Mouse (Mus musculus): ENCODE measurements at regions not wholly inside any gene's neighbourhood (a gene's known extent, or its start where the extent isn't known, plus 50 kb on each side); places are given as distances from the start of the nearest gene placed in this dataset.

DNA sequence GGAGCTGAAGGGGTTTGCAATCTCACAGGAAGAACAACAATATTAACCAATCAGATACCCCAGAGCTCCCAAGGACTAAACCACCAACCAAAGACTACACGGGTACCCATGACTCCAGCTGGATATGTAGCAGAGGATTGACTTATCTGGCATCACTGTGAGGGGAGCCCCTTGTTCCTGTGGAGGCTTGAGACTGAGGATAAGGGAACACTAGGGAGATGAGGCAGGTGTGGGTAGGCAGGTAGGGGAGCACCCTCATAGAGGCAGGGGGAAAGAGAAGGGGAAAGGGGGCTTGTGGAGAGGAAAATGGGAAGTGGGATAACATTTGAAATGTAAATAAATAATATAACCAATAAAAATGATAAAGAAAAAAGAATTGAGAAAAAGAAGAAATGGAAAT lies 134.8 kb downstream of the G6pd2 start:
- no peak for DNase-seq (ENCODE audit: low spot score)
- H3K9me3 ChIP-seq (ENCODE audit: control insufficient read depth, low read length) = no peaks in the 10 kb centered on the region
- no peak overlapping the region for H3K9ac ChIP-seq (ENCODE audit: low read depth, low read length)
- no peak overlapping the region for H3K27ac ChIP-seq (replicated peaks; ENCODE audit: low read depth, low read length)
- ATAC-seq (ENCODE audit: low read depth) = no peak
- no peaks in the 10 kb centered on the region for H3K36me3 ChIP-seq (ENCODE audit: control insufficient read depth, insufficient read depth, low read length)
- 80% methylated on average over 1 of the region's 1 CpGs for WGBS
- H3K4me3 ChIP-seq (ENCODE audit: low read depth, low read length) = no peak overlapping the region
- no peaks in the 10 kb centered on the region for H3K4me1 ChIP-seq (ENCODE audit: control insufficient read depth, insufficient read depth, low read length)
- H3K4me2 ChIP-seq (ENCODE audit: low read depth, low read length) = no peak overlapping the region
- no peaks in the 10 kb centered on the region for H3K27me3 ChIP-seq (replicated peaks; ENCODE audit: control insufficient read depth, insufficient read depth, low read length)

GRCm38 (mm10) chr5:61985211-61985610 lies 176.6 kb downstream of the G6pd2 start:
- H3K9ac ChIP-seq (ENCODE audit: low read depth, low read length) = no peak overlapping the region
- DNase-seq (ENCODE audit: low spot score) (peak; percentile 2), ATAC-seq (ENCODE audit: low read depth) (no peak)
- H3K36me3 ChIP-seq (ENCODE audit: control insufficient read depth, insufficient read depth, low read length) = no peaks in the 10 kb centered on the region
- 43% methylated on average over 1 of the region's 1 CpGs for WGBS
- no peaks in the 10 kb centered on the region for H3K27me3 ChIP-seq (replicated peaks; ENCODE audit: control insufficient read depth, insufficient read depth, low read length)
- no peak overlapping the region for H3K4me3 ChIP-seq (ENCODE audit: low read depth, low read length)
- no peak overlapping the region for H3K4me2 ChIP-seq (ENCODE audit: low read depth, low read length)
- no peaks in the 10 kb centered on the region for H3K4me1 ChIP-seq (ENCODE audit: control insufficient read depth, insufficient read depth, low read length)
- H3K9me3 ChIP-seq (ENCODE audit: control insufficient read depth, low read length) = no peaks in the 10 kb centered on the region
- H3K27ac ChIP-seq (replicated peaks; ENCODE audit: low read depth, low read length) = no peak overlapping the region

- H3K27me3 ChIP-seq (replicated peaks; ENCODE audit: control insufficient read depth, insufficient read depth, low read length) = no peaks in the 10 kb centered on the region
- no peaks in the 10 kb centered on the region for H3K9me3 ChIP-seq (ENCODE audit: control insufficient read depth, low read length)
- no peak overlapping the region for H3K4me2 ChIP-seq (ENCODE audit: low read depth, low read length)
- H3K36me3 ChIP-seq (ENCODE audit: control insufficient read depth, insufficient read depth, low read length) = no peaks in the 10 kb centered on the region
- H3K4me3 ChIP-seq (ENCODE audit: low read depth, low read length) = no peak overlapping the region
- no peak overlapping the region for H3K9ac ChIP-seq (ENCODE audit: low read depth, low read length)
- DNase-seq (ENCODE audit: low spot score) = no peak
- no peak for ATAC-seq (ENCODE audit: low read depth)
- 59% methylated on average over 4 of the region's 4 CpGs for WGBS
- H3K27ac ChIP-seq (replicated peaks; ENCODE audit: low read depth, low read length) = no peak overlapping the region
- no peaks in the 10 kb centered on the region for H3K4me1 ChIP-seq (ENCODE audit: control insufficient read depth, insufficient read depth, low read length)
Observed at GRCm38 (mm10) chr5:62019506-62019905, 210.9 kb downstream of the G6pd2 start.

DNA sequence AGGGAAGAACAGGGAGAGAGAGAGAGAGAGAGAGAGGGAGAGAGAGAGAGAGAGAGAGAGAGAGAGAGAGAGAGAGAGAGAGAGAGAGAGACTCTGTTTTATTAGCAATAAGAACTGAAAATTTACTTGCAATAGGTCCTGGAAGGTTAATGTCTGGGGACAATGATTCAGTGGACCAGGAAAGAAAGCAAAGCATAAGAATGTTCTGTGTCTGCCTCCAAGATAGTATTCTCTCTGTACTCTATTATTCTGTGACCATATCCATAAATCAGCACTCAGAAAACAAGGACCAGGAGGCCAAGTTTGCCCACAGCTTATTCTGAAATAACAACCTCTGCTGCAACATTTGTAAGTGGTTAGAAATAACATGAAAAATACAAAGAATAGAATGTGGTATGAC lies 211.6 kb downstream of the G6pd2 start:
- no peak for DNase-seq (ENCODE audit: low spot score)
- H3K27ac ChIP-seq (replicated peaks; ENCODE audit: low read depth, low read length) = no peak overlapping the region

DNA sequence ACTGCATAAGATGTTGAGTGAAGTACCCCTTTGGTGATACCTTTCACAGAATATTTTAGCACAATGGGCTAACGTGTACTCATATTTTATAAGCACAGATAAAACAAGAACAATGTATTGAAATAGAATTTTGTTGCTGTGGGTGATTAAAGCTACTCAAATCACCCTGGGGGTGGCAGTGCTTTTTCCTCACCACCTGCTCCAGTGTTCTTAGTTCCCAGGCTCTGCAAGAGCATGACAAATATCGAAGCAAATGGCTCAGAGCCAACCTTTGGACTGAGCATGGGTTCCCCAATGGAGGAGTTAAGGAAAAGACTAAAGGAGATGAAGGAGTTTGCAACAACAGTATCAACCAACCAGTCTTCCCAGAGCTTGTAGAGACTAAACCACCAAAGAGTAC lies 232.9 kb downstream of the G6pd2 start:
- H3K4me2 ChIP-seq (ENCODE audit: low read depth, low read length) = no peak overlapping the region
- no peaks in the 10 kb centered on the region for H3K4me1 ChIP-seq (ENCODE audit: control insufficient read depth, insufficient read depth, low read length)
- H3K36me3 ChIP-seq (ENCODE audit: control insufficient read depth, insufficient read depth, low read length) = no peaks in the 10 kb centered on the region
- no peaks in the 10 kb centered on the region for H3K27me3 ChIP-seq (replicated peaks; ENCODE audit: control insufficient read depth, insufficient read depth, low read length)
- DNase-seq (ENCODE audit: low spot score) (no peak), ATAC-seq (ENCODE audit: low read depth) (no peak)
- H3K4me3 ChIP-seq (ENCODE audit: low read depth, low read length) = no peak overlapping the region
- no peaks in the 10 kb centered on the region for H3K9me3 ChIP-seq (ENCODE audit: control insufficient read depth, low read length)
- 60% methylated on average over 2 of the region's 2 CpGs for WGBS
- H3K27ac ChIP-seq (replicated peaks; ENCODE audit: low read depth, low read length) = no peak overlapping the region
- H3K9ac ChIP-seq (ENCODE audit: low read depth, low read length) = no peak overlapping the region

More for the DNA sequence above, 211.6 kb downstream of the G6pd2 start:
- H3K4me2 ChIP-seq (ENCODE audit: low read depth, low read length) = no peak overlapping the region
- no peaks in the 10 kb centered on the region for H3K36me3 ChIP-seq (ENCODE audit: control insufficient read depth, insufficient read depth, low read length)
- no peaks in the 10 kb centered on the region for H3K9me3 ChIP-seq (ENCODE audit: control insufficient read depth, low read length)
- no peak for ATAC-seq (ENCODE audit: low read depth)
- no peaks in the 10 kb centered on the region for H3K4me1 ChIP-seq (ENCODE audit: control insufficient read depth, insufficient read depth, low read length)
- no peak overlapping the region for H3K9ac ChIP-seq (ENCODE audit: low read depth, low read length)
- H3K4me3 ChIP-seq (ENCODE audit: low read depth, low read length) = no peak overlapping the region
- H3K27me3 ChIP-seq (replicated peaks; ENCODE audit: control insufficient read depth, insufficient read depth, low read length) = no peaks in the 10 kb centered on the region

GRCm38 (mm10) chr5:62043678-62044077 lies 235.1 kb downstream of the G6pd2 start:
- Histone ChIP-seq H3K4me3 (ENCODE audit: low read depth, low read length) (no peak overlapping the region), H3K9me3 (ENCODE audit: control insufficient read depth, low read length) (no peaks in the 10 kb centered on the region), H3K27ac (replicated peaks; ENCODE audit: low read depth, low read length) (no peak overlapping the region), H3K27me3 (replicated peaks; ENCODE audit: control insufficient read depth, insufficient read depth, low read length) (no peaks in the 10 kb centered on the region), H3K4me1 (ENCODE audit: control insufficient read depth, insufficient read depth, low read length) (no peaks in the 10 kb centered on the region), H3K4me2 (ENCODE audit: low read depth, low read length) (no peak overlapping the region), H3K9ac (ENCODE audit: low read depth, low read length) (no peak overlapping the region), H3K36me3 (ENCODE audit: control insufficient read depth, insufficient read depth, low read length) (no peaks in the 10 kb centered on the region)
- 56% methylated on average over 2 of the region's 2 CpGs for WGBS
- ATAC-seq (ENCODE audit: low read depth) (no peak), DNase-seq (ENCODE audit: low spot score) (no peak)

DNA sequence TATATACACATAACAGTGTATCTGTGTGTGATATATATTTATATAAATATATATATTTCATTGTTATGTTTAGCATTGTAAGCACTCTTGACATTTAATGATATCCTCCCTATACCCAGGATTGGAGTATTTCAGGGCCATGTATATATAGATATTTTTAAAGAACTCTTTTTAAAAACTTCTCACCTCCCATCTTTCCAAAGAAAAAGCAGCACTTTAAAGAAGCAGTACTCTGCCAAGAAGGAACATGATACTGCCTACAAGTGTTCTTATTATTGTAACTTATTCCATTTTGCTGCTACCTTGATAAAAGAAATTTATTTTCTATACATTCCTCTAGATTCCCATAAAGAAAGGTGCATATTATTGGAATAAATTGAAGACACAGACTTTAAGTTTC lies 270.4 kb downstream of the G6pd2 start:
- Histone ChIP-seq H3K9me3 (ENCODE audit: control insufficient read depth, low read length) (no peaks in the 10 kb centered on the region), H3K36me3 (ENCODE audit: control insufficient read depth, insufficient read depth, low read length) (no peaks in the 10 kb centered on the region), H3K4me3 (ENCODE audit: low read depth, low read length) (no peak overlapping the region), H3K27ac (replicated peaks; ENCODE audit: low read depth, low read length) (no peak overlapping the region), H3K4me1 (ENCODE audit: control insufficient read depth, insufficient read depth, low read length) (no peaks in the 10 kb centered on the region), H3K27me3 (replicated peaks; ENCODE audit: control insufficient read depth, insufficient read depth, low read length) (no peaks in the 10 kb centered on the region), H3K9ac (ENCODE audit: low read depth, low read length) (no peak overlapping the region), H3K4me2 (ENCODE audit: low read depth, low read length) (no peak overlapping the region)
- no peak for DNase-seq (ENCODE audit: low spot score)
- no peak for ATAC-seq (ENCODE audit: low read depth)

- 88% methylated on average over 1 of the region's 1 CpGs for WGBS
Observed at GRCm38 (mm10) chr5:62089538-62089937, 280.9 kb downstream of the G6pd2 start.

GRCm38 (mm10) chr5:62096052-62096451 lies 287.4 kb downstream of the G6pd2 start:
- no peak for ATAC-seq (ENCODE audit: low read depth)

More at GRCm38 (mm10) chr5:62089538-62089937, 280.9 kb downstream of the G6pd2 start:
- no peak for DNase-seq (ENCODE audit: low spot score)
- no peaks in the 10 kb centered on the region for H3K4me1 ChIP-seq (ENCODE audit: control insufficient read depth, insufficient read depth, low read length)
- no peaks in the 10 kb centered on the region for H3K9me3 ChIP-seq (ENCODE audit: control insufficient read depth, low read length)
- H3K27me3 ChIP-seq (replicated peaks; ENCODE audit: control insufficient read depth, insufficient read depth, low read length) = no peaks in the 10 kb centered on the region
- no peak overlapping the region for H3K4me3 ChIP-seq (ENCODE audit: low read depth, low read length)
- H3K36me3 ChIP-seq (ENCODE audit: control insufficient read depth, insufficient read depth, low read length) = no peaks in the 10 kb centered on the region
- H3K4me2 ChIP-seq (ENCODE audit: low read depth, low read length) = no peak overlapping the region
- H3K27ac ChIP-seq (replicated peaks; ENCODE audit: low read depth, low read length) = no peak overlapping the region
- no peak overlapping the region for H3K9ac ChIP-seq (ENCODE audit: low read depth, low read length)
- ATAC-seq (ENCODE audit: low read depth) = no peak

More at GRCm38 (mm10) chr5:62096052-62096451, 287.4 kb downstream of the G6pd2 start:
- no peaks in the 10 kb centered on the region for H3K36me3 ChIP-seq (ENCODE audit: control insufficient read depth, insufficient read depth, low read length)
- H3K27me3 ChIP-seq (replicated peaks; ENCODE audit: control insufficient read depth, insufficient read depth, low read length) = no peaks in the 10 kb centered on the region
- no peak overlapping the region for H3K4me3 ChIP-seq (ENCODE audit: low read depth, low read length)
- H3K9ac ChIP-seq (ENCODE audit: low read depth, low read length) = no peak overlapping the region
- no peaks in the 10 kb centered on the region for H3K4me1 ChIP-seq (ENCODE audit: control insufficient read depth, insufficient read depth, low read length)
- H3K27ac ChIP-seq (replicated peaks; ENCODE audit: low read depth, low read length) = no peak overlapping the region
- no peak for DNase-seq (ENCODE audit: low spot score)
- no peak overlapping the region for H3K4me2 ChIP-seq (ENCODE audit: low read depth, low read length)
- no peaks in the 10 kb centered on the region for H3K9me3 ChIP-seq (ENCODE audit: control insufficient read depth, low read length)
